Mouse (Mus musculus) ES-E14 (cell line): ENCODE results near the gene Kalrn. TPM values are rescaled to one million over a fixed set of nuclear protein-coding genes. Genes with fewer than 3 reads are reported as not detected.
"Not testable (repeated sequence)": the region's sequence is repeated elsewhere in the genome, so short reads cannot be mapped to it uniquely, and the experiment has no call there.

ENCODE experiments used
- DNase-seq: peaks from one replicate; pipeline ENCODE4 v3.0.0-alpha.2; 2013; ENCODE audit warnings: low read depth, low spot score
- H3K27ac ChIP-seq: 2 replicates; pipeline ENCODE4 v1.5.1; 2012; ENCODE audit warnings: low read depth, mild to moderate bottlenecking, low read length, moderate library complexity, mixed read lengths; ENCODE audit not compliant: poor library complexity, insufficient read depth, severe bottlenecking
- H3K36me3 ChIP-seq: 2 replicates; pipeline ENCODE4 v1.6.1; 2012; ENCODE audit warnings: mild to moderate bottlenecking, low read length, moderate library complexity, mixed read lengths; ENCODE audit not compliant: control insufficient read depth, poor library complexity, insufficient read depth, severe bottlenecking
- H3K4me1 ChIP-seq, 2 experiments: fragments of 150-350 bp in 1 of 2; sonication (generic) in 1 of 2; 2 replicates each; pipeline ENCODE4 v1.6.1; 2012; ENCODE audit warnings: low read length in 2 of 2, mild to moderate bottlenecking in 1 of 2, mixed read lengths in 1 of 2; ENCODE audit not compliant: control insufficient read depth in 2 of 2, insufficient read depth in 2 of 2, poor library complexity in 1 of 2
- H3K4me3 ChIP-seq, 2 experiments: fragments of 150-350 bp in 1 of 2; sonication (generic) in 1 of 2; 2 replicates each; pipeline ENCODE4 v1.5.1; 2012; ENCODE audit warnings: low read length in 2 of 2, low read depth in 1 of 2, mild to moderate bottlenecking in 1 of 2, mixed read lengths in 1 of 2; ENCODE audit not compliant: insufficient read depth in 1 of 2, poor library complexity in 1 of 2, severe bottlenecking in 1 of 2
- H3K9ac ChIP-seq: 2 replicates; pipeline ENCODE4 v1.6.1; 2012; ENCODE audit warnings: low read depth, mild to moderate bottlenecking, low read length, mixed read lengths; ENCODE audit not compliant: poor library complexity, insufficient read depth, severe bottlenecking
- H3K9me3 ChIP-seq: fragments of 150-350 bp; sonication (generic); 2 replicates; pipeline ENCODE4 v1.6.1; 2012; ENCODE audit warnings: low read depth, mild to moderate bottlenecking, low read length; ENCODE audit not compliant: control insufficient read depth, insufficient read depth
- CHD2 ChIP-seq: IDR thresholded peaks from 2 replicates; pipeline ENCODE4 v1.6.1; 2014; ENCODE audit warnings: mild to moderate bottlenecking, low read depth, low read length, inconsistent platforms
- HCFC1 ChIP-seq: IDR thresholded peaks from 2 replicates; pipeline ENCODE4 v1.6.1; 2012; ENCODE audit warnings: low read length, inconsistent platforms, borderline replicate concordance; ENCODE audit not compliant: insufficient read depth
- MAFK ChIP-seq: IDR thresholded peaks from 2 replicates; pipeline ENCODE4 v1.6.1; 2014; ENCODE audit warnings: mild to moderate bottlenecking, low read depth, low read length, inconsistent platforms; ENCODE audit not compliant: insufficient read depth
- ZC3H11A ChIP-seq: IDR thresholded peaks from 2 replicates; pipeline ENCODE4 v1.6.1; 2012; ENCODE audit warnings: low read depth, mild to moderate bottlenecking, inconsistent platforms, low read length, borderline replicate concordance
- ZNF384 ChIP-seq: IDR thresholded peaks from 2 replicates; pipeline ENCODE4 v1.6.1; 2012; ENCODE audit warnings: low read depth, low read length, inconsistent platforms
- in situ Hi-C, 2 experiments: fragments of 600-800 bp; cut with MboI; formaldehyde crosslinking; loops; one replicate each; pipeline ENCODE4 v1.15.1; 2025; ENCODE audit warnings: low sequenced_read_pairs in 2 of 2, inconsistent platforms in 1 of 2; ENCODE audit not compliant: unreplicated experiment in 2 of 2
- total RNA-seq: library from RNA; depleted of rRNA; stranded (reverse); fragments of 300-350 nt; gene quantifications from 2 replicates; pipeline ENCODE4 v1.2.3, GENCODE M21; 2012

The Kalrn gene
- total RNA-seq, 1 experiment = 15.7 TPM

DNA sequence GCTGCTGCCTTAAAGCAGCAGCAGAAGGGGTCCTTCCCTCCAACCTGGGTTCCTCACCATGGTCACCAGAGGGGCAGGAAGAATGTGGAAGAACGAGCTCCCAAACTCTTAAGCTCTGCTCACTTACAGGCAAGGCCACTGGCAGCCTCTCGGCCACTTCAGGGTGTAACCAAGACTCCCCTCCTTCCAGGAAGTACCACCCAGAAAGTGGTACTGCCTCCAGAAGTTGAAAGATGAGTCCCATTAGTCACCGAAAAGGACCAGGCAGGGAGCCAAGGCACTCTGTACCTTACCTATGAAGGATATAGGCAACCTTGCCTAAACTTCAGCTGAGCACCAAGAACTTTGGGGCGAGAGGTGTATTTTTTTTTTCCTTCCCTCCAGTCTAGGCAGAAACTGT is 485.0 kb downstream of the Kalrn start:
- in situ Hi-C loops = no loop called here

GRCm38 (mm10) chr16:34084135-34084920 is 489.0 kb downstream of the Kalrn start:
- Histone ChIP-seq H3K4me3 (no peak overlapping the region), H3K9me3 (no peaks in the 10 kb centered on the region), H3K4me1 (peaks cover 0 to 25% of the 10 kb centered on the region in 2 experiments; a peak in 2 of 4 replicates), H3K36me3 (no peaks in the 10 kb centered on the region), H3K9ac (no peak overlapping the region), H3K27ac (no peak overlapping the region)
- DNase-seq = no peak
- TF ChIP-seq HCFC1 (no peak), MAFK (no peak), CHD2 (no peak), ZC3H11A (no peak), ZNF384 (no peak)
- in situ Hi-C loops = no loop called here

More for the DNA sequence above, 485.0 kb downstream of the Kalrn start:
- H3K9me3 ChIP-seq = no peaks in the 10 kb centered on the region
- no peak overlapping the region for H3K4me3 ChIP-seq
- no peak overlapping the region for H3K27ac ChIP-seq
- no peak overlapping the region for H3K9ac ChIP-seq
- TF ChIP-seq CHD2 (no peak), ZC3H11A (no peak), HCFC1 (no peak), MAFK (no peak), ZNF384 (no peak)
- peaks cover 0 to 19% of the 10 kb centered on the region in 2 experiments; a peak in 2 of 4 replicates for H3K4me1 ChIP-seq
- no peak for DNase-seq
- no peaks in the 10 kb centered on the region for H3K36me3 ChIP-seq

GRCm38 (mm10) chr16:34082494-34083469 is 490.6 kb downstream of the Kalrn start:
- H3K27ac ChIP-seq = no peak overlapping the region
- H3K9me3 ChIP-seq = no peaks in the 10 kb centered on the region
- TF ChIP-seq MAFK (no peak), HCFC1 (no peak), ZC3H11A (no peak), CHD2 (no peak), ZNF384 (no peak)
- in situ Hi-C loops = no loop called here
- H3K36me3 ChIP-seq = no peaks in the 10 kb centered on the region
- peaks cover 0 to 19% of the 10 kb centered on the region in 2 experiments; a peak in 2 of 4 replicates for H3K4me1 ChIP-seq
- no peak for DNase-seq
- H3K9ac ChIP-seq = no peak overlapping the region
- no peak overlapping the region for H3K4me3 ChIP-seq

DNA sequence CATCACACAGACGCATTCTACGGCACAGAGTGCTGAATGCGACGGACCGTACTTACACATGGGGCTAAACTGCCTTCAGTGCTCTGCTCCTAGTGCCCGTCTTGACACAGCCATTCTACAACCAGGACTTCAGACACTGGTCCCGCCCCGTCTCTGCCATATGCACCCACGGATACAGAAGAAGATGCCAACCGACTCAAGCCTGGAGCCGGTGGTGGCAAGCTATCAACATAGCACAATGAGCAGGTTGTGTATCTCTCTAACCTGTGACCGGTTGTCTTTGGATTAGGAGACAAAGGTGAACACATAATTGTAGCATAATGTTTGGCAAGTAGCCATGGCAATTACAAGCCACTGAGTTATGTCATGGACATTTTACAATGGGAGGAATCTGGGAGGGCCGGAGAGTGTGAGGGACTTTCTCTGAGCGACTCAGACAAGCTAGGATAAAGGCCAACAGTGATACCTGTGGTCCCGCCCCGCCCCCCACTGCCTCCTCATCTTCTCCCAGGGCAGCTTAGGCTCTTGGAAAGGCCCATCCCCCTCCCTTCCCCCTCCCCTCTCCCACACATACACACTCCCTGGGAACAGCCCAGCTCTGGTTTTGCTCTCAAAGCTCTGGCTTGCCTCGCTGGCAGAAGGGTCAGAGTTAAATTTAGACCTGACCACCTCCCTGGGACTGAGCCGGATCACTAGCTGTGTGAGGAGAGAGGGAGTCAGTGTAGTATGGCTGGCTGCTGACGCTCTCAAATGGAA is 491.5 kb downstream of the Kalrn start:
- no peaks in the 10 kb centered on the region for H3K9me3 ChIP-seq
- no peak for DNase-seq
- no peaks in the 10 kb centered on the region for H3K36me3 ChIP-seq
- H3K9ac ChIP-seq = no peak overlapping the region
- no peak overlapping the region for H3K27ac ChIP-seq
- H3K4me1 ChIP-seq = peaks cover 0 to 15% of the 10 kb centered on the region in 2 experiments; a peak in 2 of 4 replicates
- no peak for TF ChIP-seq ZNF384
- no peak for TF ChIP-seq MAFK
- no peak for TF ChIP-seq ZC3H11A
- TF ChIP-seq HCFC1 = no peak
- H3K4me3 ChIP-seq = no peak overlapping the region
- in situ Hi-C loops = no loop called here

DNA sequence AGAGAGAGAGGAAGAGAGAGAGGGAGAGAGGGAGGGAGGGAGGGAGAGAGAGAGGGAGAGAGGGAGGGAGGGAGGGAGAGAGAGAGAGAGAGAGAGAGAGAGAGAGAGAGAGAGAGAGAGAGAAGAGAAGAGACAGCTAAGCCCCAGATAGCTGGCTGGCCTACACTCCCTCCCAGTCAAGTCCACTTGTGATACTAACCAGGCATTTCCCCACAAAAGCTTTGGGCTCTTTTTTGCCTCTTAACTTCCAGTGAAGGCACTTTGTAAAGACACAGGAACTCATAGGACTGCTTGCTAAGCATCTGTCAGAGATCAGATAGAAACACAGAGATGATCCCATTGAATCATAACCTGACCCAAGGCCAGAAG is 492.0 kb downstream of the Kalrn start:
- H3K4me3 ChIP-seq, DNase-seq, H3K27ac ChIP-seq, H3K9me3 ChIP-seq, in situ Hi-C loops, H3K36me3 ChIP-seq, H3K9ac ChIP-seq: not testable (repeated sequence)
- H3K4me1 ChIP-seq = peaks cover 0 to 13% of the 10 kb centered on the region in 2 experiments; a peak in 2 of 4 replicates
